Mouse (Mus musculus) testis, adult 2 months (tissue): ENCODE data around the gene Olfr924. TPM values are rescaled to one million over a fixed set of nuclear protein-coding genes. Genes with fewer than 3 reads are reported as not detected.

ENCODE experiments used
- H3K27ac ChIP-seq: fragments of 200-500 bp; 2 replicates; pipeline ENCODE4 v1.5.1; 2012; ENCODE audit warnings: low read depth, low read length; ENCODE audit not compliant: control insufficient read depth, insufficient read depth
- H3K27me3 ChIP-seq: fragments of 200-500 bp; 2 replicates; pipeline ENCODE4 v1.6.1; 2012; ENCODE audit warnings: mild to moderate bottlenecking, low read length, moderate library complexity; ENCODE audit not compliant: control insufficient read depth, insufficient read depth
- H3K36me3 ChIP-seq: fragments of 200-500 bp; 2 replicates; pipeline ENCODE4 v1.6.1; 2012; ENCODE audit warnings: mild to moderate bottlenecking, low read length; ENCODE audit not compliant: control insufficient read depth, insufficient read depth
- H3K4me1 ChIP-seq: fragments of 200-500 bp; 2 replicates; pipeline ENCODE4 v1.6.1; 2012; ENCODE audit warnings: low read length; ENCODE audit not compliant: control insufficient read depth, insufficient read depth
- H3K4me3 ChIP-seq: fragments of 200-500 bp; 2 replicates; pipeline ENCODE4 v1.5.1; 2012; ENCODE audit warnings: low read depth, mild to moderate bottlenecking, low read length, moderate library complexity, mixed read lengths; ENCODE audit not compliant: control insufficient read depth
- CTCF ChIP-seq: fragments of 200-500 bp; IDR thresholded peaks from 2 replicates; pipeline ENCODE4 v1.5.1; 2012; ENCODE audit warnings: low read depth, mild to moderate bottlenecking, inconsistent platforms, low read length, moderate library complexity; ENCODE audit not compliant: control insufficient read depth, insufficient read depth, insufficient replicate concordance
- POLR2A ChIP-seq: fragments of 200-500 bp; IDR thresholded peaks from 2 replicates; pipeline ENCODE4 v1.6.1; 2012; ENCODE audit warnings: low read depth, mild to moderate bottlenecking, inconsistent platforms, low read length, moderate library complexity; ENCODE audit not compliant: control insufficient read depth
- polyA plus RNA-seq: library from polyadenylated mRNA; depleted of rRNA; stranded (reverse); fragments of >200 nt; gene quantifications from 2 replicates; pipeline ENCODE4 v1.2.3, GENCODE M21; 2012; rRNA removed

Olfr924 gene
- polyA plus RNA-seq, 1 experiment: not detected

- no peaks in the 10 kb centered on the region for H3K27me3 ChIP-seq
- H3K4me1 ChIP-seq: no peaks in the 10 kb centered on the region
- no peak within 1 kb of the TSS for H3K27ac ChIP-seq
- H3K36me3 ChIP-seq: no peaks in the 10 kb centered on the region
- no peak for TF ChIP-seq POLR2A
- no peak for TF ChIP-seq CTCF
- no peak within 1 kb of the TSS for H3K4me3 ChIP-seq
These were observed 32.6 kb downstream of the Olfr924 start, which contains the start of gene Olfr926 for GRCm38 (mm10) chr9:38876826-38877225. Olfr926 (plus strand) TSS chr9:38877126.

Other genes with a start within 250 kb of the Olfr924 start
- not detected in 2 replicates for gene Olfr914, start 239.3 kb upstream of the Olfr924 start, polyA plus RNA-seq
- gene Olfr916, start 184.6 kb upstream of the Olfr924 start, polyA plus RNA-seq: not detected in 2 replicates
- not detected in 2 replicates for gene Olfr917, start 178.6 kb upstream of the Olfr924 start, polyA plus RNA-seq
- gene Olfr918, start 169.8 kb upstream of the Olfr924 start, polyA plus RNA-seq: not detected in 2 replicates
- gene Olfr919, start 140.8 kb upstream of the Olfr924 start, polyA plus RNA-seq: not detected in 2 replicates
- 1.5 and 2.4 TPM in 2 replicates for gene Vwa5a, start 126.2 kb upstream of the Olfr924 start, polyA plus RNA-seq
- gene Olfr920, start 92.2 kb upstream of the Olfr924 start, polyA plus RNA-seq: 0.04 and 0.07 TPM in 2 replicates
- gene Olfr921, start 71.4 kb upstream of the Olfr924 start, polyA plus RNA-seq: not detected in 2 replicates
- gene Olfr922, start 29.8 kb upstream of the Olfr924 start, polyA plus RNA-seq: not detected in 2 replicates
- gene Olfr923, start 17.9 kb upstream of the Olfr924 start, polyA plus RNA-seq: not detected in 2 replicates
- gene Olfr26, start 10.6 kb downstream of the Olfr924 start, polyA plus RNA-seq: not detected in 2 replicates
- gene Olfr926, start 32.7 kb downstream of the Olfr924 start, polyA plus RNA-seq: not detected in 2 replicates
- gene Olfr930, start 85.4 kb downstream of the Olfr924 start, polyA plus RNA-seq: 0.16 and 0.19 TPM in 2 replicates
- gene Olfr933, start 127.9 kb downstream of the Olfr924 start, polyA plus RNA-seq: not detected in 2 replicates
- gene Olfr934, start 143.9 kb downstream of the Olfr924 start, polyA plus RNA-seq: not detected in 2 replicates
- gene Olfr935, start 155.2 kb downstream of the Olfr924 start, polyA plus RNA-seq: not detected in 2 replicates
- not detected in 2 replicates for gene Olfr146, start 178.9 kb downstream of the Olfr924 start, polyA plus RNA-seq
- gene Olfr937, start 220.5 kb downstream of the Olfr924 start, polyA plus RNA-seq: not detected in 2 replicates
- not detected in 2 replicates for gene Olfr938, start 234.4 kb downstream of the Olfr924 start, polyA plus RNA-seq